Mouse (Mus musculus) megakaryocyte, embryonic 14.5 days (primary cell): ENCODE data around the gene Nup35.

Source experiments
- FLI1 ChIP-seq: IDR thresholded peaks from 2 replicates; pipeline ENCODE4 v1.6.1; 2012; ENCODE audit warnings: low read length, inconsistent platforms, mixed read lengths
- GATA1 ChIP-seq: IDR thresholded peaks from 3 replicates; pipeline ENCODE4 v1.6.1; 2012; ENCODE audit warnings: mixed read lengths, low read length, inconsistent platforms, borderline replicate concordance

GRCm38 (mm10) chr2:80594215-80594918 lies 22.7 kb upstream of the Nup35 start:
- no peak for TF ChIP-seq FLI1
- no peak for TF ChIP-seq GATA1
